Mouse (Mus musculus) olfactory bulb, adult 2 months (tissue): ENCODE results near the gene Tubgcp6. TPM values are rescaled to one million over a fixed set of nuclear protein-coding genes. Genes with fewer than 3 reads are reported as not detected.

ENCODE experiments used
- H3K27ac ChIP-seq: fragments of 200-500 bp; 2 replicates; pipeline ENCODE4 v1.5.1; 2012; ENCODE audit warnings: low read depth, low read length; ENCODE audit not compliant: insufficient read depth
- H3K4me1 ChIP-seq: fragments of 200-500 bp; 2 replicates; pipeline ENCODE4 v1.6.1; 2012; ENCODE audit warnings: low read length; ENCODE audit not compliant: control insufficient read depth, insufficient read depth
- H3K4me3 ChIP-seq: fragments of 200-500 bp; 2 replicates; pipeline ENCODE4 v1.5.1; 2012; ENCODE audit warnings: mild to moderate bottlenecking, low read depth, low read length, moderate library complexity; ENCODE audit not compliant: insufficient read depth
- POLR2A ChIP-seq: fragments of 200-500 bp; IDR thresholded peaks from 2 replicates; pipeline ENCODE4 v1.6.1; 2012; ENCODE audit warnings: mild to moderate bottlenecking, low read depth, low read length, moderate library complexity; ENCODE audit not compliant: insufficient read depth
- WGBS: fragments of 180-500 bp; shearing (Covaris S2); methylation state at CpG from one replicate; pipeline ENCODE4 v1.1.7; 2018; 5-methylcytosine and 5-hydroxymethylcytosine counted together
- polyA plus RNA-seq: library from polyadenylated mRNA; stranded (reverse); fragments of >200 nt; gene quantifications from 2 replicates; pipeline ENCODE4 v1.2.4, GENCODE M21; 2012; ENCODE audit warnings: low replicate concordance; ENCODE audit not compliant: missing spikeins, insufficient read depth, insufficient read length

The Tubgcp6 gene
- polyA plus RNA-seq, 1 experiment, result 77.8 TPM

DNA sequence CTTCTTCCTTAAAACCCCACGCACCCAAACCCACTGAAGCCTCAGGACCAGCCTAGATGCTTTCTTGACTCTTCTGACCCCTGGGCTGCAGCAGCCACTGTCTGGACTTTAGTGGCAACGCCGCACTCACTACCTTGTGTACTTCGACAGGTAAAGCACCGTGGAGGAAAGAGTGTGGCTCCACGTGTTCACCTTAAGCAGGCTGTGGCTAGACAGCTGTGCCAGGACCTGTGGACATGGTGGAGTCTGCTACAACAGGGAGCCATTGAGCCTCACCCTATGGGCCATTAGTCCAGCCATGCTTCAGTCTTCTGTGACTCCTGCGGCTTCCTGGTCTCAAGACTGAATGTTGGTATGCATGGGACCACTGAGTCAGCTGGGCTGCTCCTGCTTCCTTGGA, 68.2 kb downstream of the Tubgcp6 start:
- TF ChIP-seq POLR2A, result no peak
- Histone ChIP-seq H3K4me1 (peaks cover 5% of the 10 kb centered on the region), H3K4me3 (no peak overlapping the region), H3K27ac (no peak overlapping the region)
- 93% methylated on average over 7 of the region's 7 CpGs for WGBS

Other genes starting within 250 kb of the Tubgcp6 start
- gene Ttll8, start 168.7 kb downstream of the Tubgcp6 start, polyA plus RNA-seq, result not detected in 2 replicates
- not detected in 2 replicates for gene Mlc1, start 144.1 kb downstream of the Tubgcp6 start, polyA plus RNA-seq
- not detected in 2 replicates for gene Mov10l1, start 140.2 kb downstream of the Tubgcp6 start, polyA plus RNA-seq
- not detected in 2 replicates for gene Panx2, start 63.4 kb downstream of the Tubgcp6 start, polyA plus RNA-seq
- not detected in 2 replicates for gene Trabd, start 48.0 kb downstream of the Tubgcp6 start, polyA plus RNA-seq
- gene Selenoo, start 34.0 kb downstream of the Tubgcp6 start, polyA plus RNA-seq, result not detected in 2 replicates
- gene Hdac10, start 5.6 kb upstream of the Tubgcp6 start, polyA plus RNA-seq, result not detected in 2 replicates
- gene Mapk12, start 17.6 kb upstream of the Tubgcp6 start, polyA plus RNA-seq, result not detected in 2 replicates
- not detected in 2 replicates for gene Mapk11, start 26.5 kb upstream of the Tubgcp6 start, polyA plus RNA-seq
- gene Plxnb2, start 57.7 kb upstream of the Tubgcp6 start, polyA plus RNA-seq, result 46.6 TPM in 1 of 2 replicates, not detected in the other
- gene Dennd6b, start 73.4 kb upstream of the Tubgcp6 start, polyA plus RNA-seq, result not detected in 2 replicates
- not detected in 2 replicates for gene Ppp6r2, start 88.4 kb upstream of the Tubgcp6 start, polyA plus RNA-seq
- 913 TPM in 1 of 2 replicates, not detected in the other for gene Sbf1, start 192.2 kb upstream of the Tubgcp6 start, polyA plus RNA-seq
- not detected in 2 replicates for gene Adm2, start 199.6 kb upstream of the Tubgcp6 start, polyA plus RNA-seq
- not detected in 2 replicates for gene Miox, start 211.3 kb upstream of the Tubgcp6 start, polyA plus RNA-seq
- gene Lmf2, start 232.5 kb upstream of the Tubgcp6 start, polyA plus RNA-seq, result not detected in 2 replicates
- gene Ncaph2, start 232.6 kb upstream of the Tubgcp6 start, polyA plus RNA-seq, result not detected in 2 replicates